Mouse (Mus musculus) ES-Bruce4 (cell line): ENCODE measurements around the gene Sp2.

Source experiments
- CTCF ChIP-seq: IDR thresholded peaks from one replicate; pipeline ENCODE4 v1.8.1; 2011; ENCODE audit warnings: low read depth, low read length
- EP300 ChIP-seq: IDR thresholded peaks from 2 replicates; pipeline ENCODE4 v1.6.1; 2011; ENCODE audit warnings: low read depth, low read length; ENCODE audit not compliant: insufficient read depth
- POLR2A ChIP-seq: IDR thresholded peaks from one replicate; pipeline ENCODE4 v1.8.1; 2011; ENCODE audit warnings: low read length; ENCODE audit not compliant: insufficient read depth

GRCm38 (mm10) chr11:96908594-96908993 lies 74.2 kb downstream of the Sp2 start:
- TF ChIP-seq EP300 (no peak), POLR2A (no peak), CTCF (no peak)
